Mouse (Mus musculus) kidney, adult 2 months (tissue): Measurements from ENCODE around the gene Gsn. TPM values are rescaled to one million over a fixed set of nuclear protein-coding genes. Genes with fewer than 3 reads are reported as not detected.

ENCODE experiments used
- DNase-seq: peaks from one replicate; pipeline ENCODE4 v3.0.0; 2021
- H3K27ac ChIP-seq: fragments of 200-500 bp; 2 replicates; pipeline ENCODE4 v1.5.1; 2012; ENCODE audit warnings: low read depth, low read length, control low read depth, inconsistent platforms; ENCODE audit not compliant: insufficient read depth
- H3K27me3 ChIP-seq: fragments of 200-500 bp; replicated peaks from 2 replicates; pipeline ENCODE4 v1.6.1; 2012; ENCODE audit warnings: mild to moderate bottlenecking, moderate library complexity, low read length, inconsistent platforms; ENCODE audit not compliant: control insufficient read depth, insufficient read depth
- H3K36me3 ChIP-seq: fragments of 200-500 bp; 2 replicates; pipeline ENCODE4 v1.6.1; 2012; ENCODE audit warnings: mild to moderate bottlenecking, moderate library complexity, low read length, inconsistent platforms; ENCODE audit not compliant: control insufficient read depth, insufficient read depth
- H3K4me1 ChIP-seq: fragments of 200-500 bp; 2 replicates; pipeline ENCODE4 v1.6.1; 2011; ENCODE audit warnings: low read length; ENCODE audit not compliant: control insufficient read depth, insufficient read depth
- H3K4me3 ChIP-seq: fragments of 200-500 bp; 2 replicates; pipeline ENCODE4 v1.5.1; 2011; ENCODE audit warnings: mild to moderate bottlenecking, low read depth, low read length, control low read depth; ENCODE audit not compliant: insufficient read depth
- CTCF ChIP-seq: fragments of 200-500 bp; conservative IDR thresholded peaks from 2 replicates; pipeline ENCODE4 v1.5.1; 2011; ENCODE audit warnings: low read depth, mild to moderate bottlenecking, control low read depth, low read length, moderate library complexity, mixed read lengths; ENCODE audit not compliant: insufficient read depth, insufficient read length
- POLR2A ChIP-seq: fragments of 200-500 bp; IDR thresholded peaks from one replicate; pipeline ENCODE4 v1.6.1; 2011; ENCODE audit warnings: low read depth, low read length, control low read depth
- WGBS: fragments of 180-500 bp; shearing (Covaris S2); methylation state at CpG from one replicate; pipeline ENCODE4 v1.1.7; 2018; 5-methylcytosine and 5-hydroxymethylcytosine counted together
- polyA plus RNA-seq: library from polyadenylated mRNA; depleted of rRNA; stranded (reverse); fragments of >200 nt; gene quantifications from 2 replicates; pipeline ENCODE4 v1.2.3, GENCODE M21; 2012

The Gsn gene
- polyA plus RNA-seq, 1 experiment: 269 TPM

DNA sequence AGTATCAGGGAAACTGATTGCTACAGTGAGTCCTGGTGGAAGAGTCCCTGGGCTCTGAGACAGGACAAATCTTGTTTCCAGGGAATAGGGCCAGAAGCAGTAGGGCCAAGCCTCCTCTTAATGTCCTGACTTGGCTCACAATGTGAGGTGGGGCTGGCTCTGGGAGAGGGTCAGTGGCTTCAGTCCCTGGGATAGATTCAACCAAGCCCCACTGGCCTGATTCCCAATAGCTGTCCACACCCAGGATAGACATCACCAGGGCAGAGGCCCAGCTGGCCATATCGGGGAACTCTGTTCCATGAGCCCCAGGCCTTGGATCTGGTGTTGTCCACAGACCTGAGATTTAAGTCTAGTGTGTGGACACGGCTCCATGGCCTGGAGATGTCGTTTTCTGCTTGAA is 21.5 kb downstream of the Gsn start:
- H3K27ac ChIP-seq: no peak overlapping the region
- DNase-seq: peak; percentile 30
- 67% methylated on average over 3 of the region's 3 CpGs for WGBS

GRCm38 (mm10) chr2:35278371-35279210 is 22.4 kb downstream of the Gsn start:
- 91% methylated on average over 7 of the region's 7 CpGs for WGBS
- DNase-seq: no peak
- TF ChIP-seq POLR2A: no peak
- TF ChIP-seq CTCF: no peak

More for the DNA sequence above, 21.5 kb downstream of the Gsn start:
- H3K4me1 ChIP-seq: peaks cover 15% of the 10 kb centered on the region
- H3K36me3 ChIP-seq: no peaks in the 10 kb centered on the region
- no peak for TF ChIP-seq POLR2A
- no peak for TF ChIP-seq CTCF
- H3K4me3 ChIP-seq: no peak overlapping the region
- H3K27me3 ChIP-seq: no peaks in the 10 kb centered on the region

DNA sequence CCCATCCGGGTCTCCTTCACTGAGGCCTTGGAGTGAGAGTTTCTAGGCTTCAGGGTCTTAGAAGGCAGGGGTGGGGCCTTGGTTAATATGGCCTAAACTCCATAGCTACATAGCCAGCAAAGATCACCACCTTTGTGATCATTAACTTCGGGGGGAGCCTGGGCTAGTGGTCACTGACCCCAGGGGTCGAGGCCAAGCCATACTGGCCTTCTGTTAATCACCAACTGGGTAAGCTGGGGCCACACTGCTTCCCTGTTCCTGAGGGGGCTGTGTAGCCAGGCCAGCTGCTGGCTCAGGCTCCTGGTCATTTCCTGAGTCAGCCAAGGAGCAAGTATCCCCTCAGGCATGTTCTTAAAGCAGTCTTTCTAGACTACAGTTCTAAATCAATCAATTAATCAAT is 23.8 kb downstream of the Gsn start:
- no peaks in the 10 kb centered on the region for H3K27me3 ChIP-seq
- no peak overlapping the region for H3K4me3 ChIP-seq
- TF ChIP-seq CTCF: no peak
- no peak for TF ChIP-seq POLR2A
- peak; percentile 44 for DNase-seq
- no peaks in the 10 kb centered on the region for H3K36me3 ChIP-seq
- WGBS: 43% methylated on average over 3 of the region's 3 CpGs
- H3K27ac ChIP-seq: no peak overlapping the region
- peaks cover 6% of the 10 kb centered on the region for H3K4me1 ChIP-seq

More at GRCm38 (mm10) chr2:35278371-35279210, 22.4 kb downstream of the Gsn start:
- H3K27ac ChIP-seq: no peak overlapping the region
- no peak overlapping the region for H3K4me3 ChIP-seq
- no peaks in the 10 kb centered on the region for H3K27me3 ChIP-seq
- peaks cover 8% of the 10 kb centered on the region for H3K4me1 ChIP-seq
- H3K36me3 ChIP-seq: no peaks in the 10 kb centered on the region

DNA sequence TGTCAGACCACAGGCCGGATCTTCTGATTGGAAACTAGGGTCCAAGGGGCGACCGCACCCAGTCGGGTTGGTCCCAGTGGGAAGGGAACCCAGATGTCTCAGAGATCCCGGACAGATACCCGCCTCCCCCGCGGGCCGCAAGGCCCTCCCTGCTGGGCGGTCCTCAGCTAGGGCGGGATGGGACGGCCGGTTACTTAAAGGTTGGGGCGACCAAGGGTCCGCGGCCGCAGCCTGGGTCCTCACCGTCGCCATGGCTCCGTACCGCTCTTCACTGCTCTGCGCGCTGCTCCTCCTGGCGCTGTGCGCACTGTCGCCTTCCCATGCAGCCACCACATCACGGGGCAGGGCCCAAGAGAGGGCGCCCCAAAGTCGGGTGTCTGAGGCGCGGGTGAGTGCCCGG is 26.0 kb downstream of the Gsn start:
- 16% methylated on average over 32 of the region's 32 CpGs for WGBS
- no peak for TF ChIP-seq CTCF
- no peak for TF ChIP-seq POLR2A
- no peaks in the 10 kb centered on the region for H3K36me3 ChIP-seq
- H3K4me1 ChIP-seq: peaks cover 6% of the 10 kb centered on the region
- H3K27ac ChIP-seq: no peak overlapping the region
- DNase-seq: peak; percentile 39
- H3K27me3 ChIP-seq: no peaks in the 10 kb centered on the region
- peak overlapping the region; percentile 3; the same call in 1 of the 2 replicates for H3K4me3 ChIP-seq

DNA sequence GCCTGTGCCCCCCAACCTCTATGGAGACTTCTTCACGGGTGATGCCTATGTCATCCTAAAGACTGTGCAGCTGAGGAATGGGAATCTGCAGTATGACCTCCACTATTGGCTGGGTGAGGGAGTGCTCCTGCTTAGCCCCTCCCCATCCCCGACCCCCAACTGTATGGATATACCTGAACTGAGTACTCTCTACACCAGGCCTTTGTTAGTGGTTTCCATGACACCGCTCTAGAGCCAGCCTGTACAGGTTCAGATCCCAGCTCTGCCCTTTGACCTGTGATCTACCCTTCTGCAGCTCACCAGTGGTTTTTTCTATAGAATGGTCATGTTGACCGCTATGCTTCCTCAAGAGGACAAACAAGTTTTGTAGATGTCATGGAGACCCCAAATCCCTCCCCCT is 27.8 kb downstream of the Gsn start:
- H3K4me3 ChIP-seq: no peak overlapping the region
- H3K36me3 ChIP-seq: no peaks in the 10 kb centered on the region
- WGBS: 86% methylated on average over 4 of the region's 4 CpGs
- H3K4me1 ChIP-seq: no peaks in the 10 kb centered on the region; the same call in 1 of the 2 replicates
- no peak for DNase-seq
- H3K27ac ChIP-seq: no peak overlapping the region
- H3K27me3 ChIP-seq: no peaks in the 10 kb centered on the region
- TF ChIP-seq CTCF (no peak), POLR2A (no peak)

GRCm38 (mm10) chr2:35285209-35285608 is 29.0 kb downstream of the Gsn start:
- DNase-seq: no peak
- TF ChIP-seq CTCF (no peak), POLR2A (no peak)
- Histone ChIP-seq H3K27ac (no peak overlapping the region), H3K4me3 (no peak overlapping the region), H3K4me1 (no peaks in the 10 kb centered on the region), H3K27me3 (no peaks in the 10 kb centered on the region), H3K36me3 (no peaks in the 10 kb centered on the region)
- WGBS: 87% methylated on average over 5 of the region's 5 CpGs

DNA sequence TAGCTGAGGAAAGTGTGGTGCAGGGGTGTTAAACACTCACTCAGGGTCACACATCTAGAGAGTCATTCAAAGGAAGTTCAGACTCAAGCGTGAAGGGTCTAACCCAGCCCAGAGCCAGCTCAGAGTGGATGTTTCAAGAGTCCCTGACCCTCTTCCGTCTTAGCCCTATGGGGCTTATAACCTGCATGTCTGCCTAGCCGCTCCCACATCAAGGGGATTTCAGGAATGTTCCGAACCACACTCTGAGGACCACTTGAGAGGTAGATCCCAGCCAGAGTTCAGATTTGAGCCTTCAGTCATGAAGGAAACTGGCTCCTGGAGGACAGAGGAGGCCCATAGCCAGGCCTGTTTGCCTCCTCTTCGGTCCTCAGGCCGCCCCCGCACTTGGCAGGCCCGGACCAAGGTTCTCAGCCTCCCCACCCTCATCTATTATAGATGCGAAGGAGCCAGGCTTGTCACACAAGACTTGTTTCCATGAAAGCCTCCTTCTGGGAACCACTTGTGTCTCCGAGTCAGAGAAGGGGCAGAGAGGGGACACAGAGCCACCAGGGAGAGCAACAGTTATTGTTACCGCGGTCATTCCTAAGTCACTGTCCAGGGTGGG is 30.9 kb downstream of the Gsn start:
- no peak for DNase-seq
- H3K4me3 ChIP-seq: no peak overlapping the region
- no peaks in the 10 kb centered on the region for H3K27me3 ChIP-seq
- H3K27ac ChIP-seq: no peak overlapping the region
- WGBS: 77% methylated on average over 12 of the region's 12 CpGs
- no peaks in the 10 kb centered on the region for H3K36me3 ChIP-seq
- TF ChIP-seq POLR2A: no peak
- no peak for TF ChIP-seq CTCF
- no peaks in the 10 kb centered on the region for H3K4me1 ChIP-seq
